Mouse (Mus musculus) heart, embryonic 13.5 days (tissue): ENCODE measurements around the gene Evi5. TPM values are rescaled to one million over a fixed set of nuclear protein-coding genes. Genes with fewer than 3 reads are reported as not detected.

ENCODE experiments used
- ATAC-seq: fragments of 200-750 bp; cut with Nextera tagmentation; 2 replicates; pipeline ENCODE4 v1.8.0; 2017; ENCODE audit warnings: moderate TSS enrichment; ENCODE audit not compliant: insufficient number of reproducible peaks, low FRiP score, low TSS enrichment; ENCODE audit errors: extremely low read depth
- H3K27ac ChIP-seq: fragments of 300-500 bp; sonication (generic); replicated peaks from 2 replicates; pipeline ENCODE4 v1.5.1; 2015; ENCODE audit warnings: moderate library complexity, mild to moderate bottlenecking, inconsistent platforms
- H3K27me3 ChIP-seq: fragments of 300-500 bp; sonication (generic); replicated peaks from 2 replicates; pipeline ENCODE4 v1.6.1; 2015; ENCODE audit warnings: mild to moderate bottlenecking, inconsistent platforms
- H3K36me3 ChIP-seq: fragments of 300-500 bp; sonication (generic); 2 replicates; pipeline ENCODE4 v1.6.1; 2015; ENCODE audit warnings: mild to moderate bottlenecking, inconsistent platforms
- H3K4me1 ChIP-seq: fragments of 300-500 bp; sonication (generic); 2 replicates; pipeline ENCODE4 v1.6.1; 2015; ENCODE audit warnings: inconsistent platforms
- H3K4me2 ChIP-seq: fragments of 300-500 bp; sonication (generic); 2 replicates; pipeline ENCODE4 v1.6.1; 2015; ENCODE audit warnings: inconsistent platforms, mild to moderate bottlenecking, moderate library complexity
- H3K4me3 ChIP-seq: fragments of 300-500 bp; sonication (generic); 2 replicates; pipeline ENCODE4 v1.5.1; 2015; ENCODE audit warnings: moderate library complexity, mild to moderate bottlenecking, inconsistent platforms
- H3K9ac ChIP-seq: fragments of 300-500 bp; sonication (generic); 2 replicates; pipeline ENCODE4 v1.6.1; 2015; ENCODE audit warnings: inconsistent platforms, mild to moderate bottlenecking, moderate library complexity
- H3K9me3 ChIP-seq: fragments of 300-500 bp; sonication (generic); 2 replicates; pipeline ENCODE4 v1.6.1; 2016; ENCODE audit warnings: inconsistent platforms
- WGBS: fragments of 180-500 bp; shearing (Covaris S2); methylation state at CpG from one replicate; pipeline ENCODE4 v1.1.7; 2015; ENCODE audit warnings: mixed read lengths; 5-methylcytosine and 5-hydroxymethylcytosine counted together
- polyA plus RNA-seq: library from polyadenylated mRNA; unstranded; fragments of >200 nt; fragmentation: Nextera tagmentation; extraction: Ambion mirVana; gene quantifications from 2 replicates; pipeline ENCODE4 v1.2.1, GENCODE M21; 2015

The Evi5 gene
- polyA plus RNA-seq: 45.7 and 49.0 TPM in 2 replicates

DNA sequence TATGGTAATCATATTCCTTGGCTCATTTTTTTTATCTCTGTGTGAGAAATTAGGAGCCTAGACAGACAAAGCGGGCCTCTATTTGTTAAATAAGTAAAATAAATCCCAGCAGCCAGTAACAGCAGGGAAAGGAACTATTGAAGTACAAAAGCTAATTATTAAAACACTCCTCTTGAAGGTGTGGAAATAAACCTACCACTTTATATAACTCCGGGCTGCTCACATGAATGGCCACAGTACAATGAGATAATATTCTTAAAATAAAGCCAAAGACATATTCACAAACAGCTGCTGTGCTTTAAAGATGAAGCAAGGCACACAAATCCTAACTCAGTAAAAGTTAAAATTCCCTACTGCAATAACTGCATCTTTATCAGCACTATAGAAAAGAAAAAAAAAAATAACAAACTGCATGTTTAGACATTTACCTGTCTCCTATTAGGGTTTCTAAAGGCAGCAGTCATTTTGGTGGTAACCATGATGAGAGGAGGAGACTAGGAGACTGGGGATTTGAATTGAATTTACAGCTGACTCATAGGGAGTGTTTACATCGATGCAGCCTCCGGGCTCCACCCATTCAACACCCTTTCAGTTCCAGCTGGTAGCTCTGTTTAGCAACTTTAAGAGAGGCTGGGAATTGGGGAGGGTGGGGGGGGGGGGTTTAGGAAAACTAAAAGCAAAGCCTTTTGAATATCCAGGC lies at the start of gene Evi5:
Gene Evi5, minus strand, starts transcription at position 547 of the 700 bp plus-strand sequence.
- WGBS: 32% methylated on average over 4 of the region's 4 CpGs
- Histone ChIP-seq H3K4me2 (peak within 1 kb of the TSS; percentile 62), H3K9me3 (no peaks in the 10 kb centered on the region), H3K4me1 (peaks cover 51% of the 10 kb centered on the region), H3K27me3 (no peaks in the 10 kb centered on the region), H3K36me3 (no peaks in the 10 kb centered on the region), H3K27ac (peak within 1 kb of the TSS; percentile 93), H3K9ac (peak within 1 kb of the TSS; percentile 64), H3K4me3 (peak within 1 kb of the TSS; percentile 39)
- ATAC-seq: no peak

DNA sequence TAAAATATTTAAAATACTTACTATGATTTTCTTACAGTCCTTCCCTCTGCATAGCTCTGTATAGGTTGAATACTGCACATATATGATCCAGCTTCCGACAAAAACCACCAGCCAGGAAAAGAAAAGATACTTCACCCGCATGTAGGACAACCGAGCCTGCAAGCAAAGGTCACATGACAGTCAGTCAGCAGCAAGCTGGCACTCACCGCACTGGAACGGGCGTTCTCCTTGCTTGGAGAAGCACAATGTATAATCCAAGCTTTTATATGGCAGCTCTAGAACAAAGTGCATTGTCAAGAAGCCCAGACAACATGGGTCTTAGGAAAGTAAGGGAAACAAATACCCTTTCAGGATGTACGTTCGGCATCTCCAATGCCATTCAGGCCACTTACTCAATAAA lies 49.7 kb upstream of the Evi5 start:
- Histone ChIP-seq H3K4me3 (no peak overlapping the region), H3K36me3 (no peaks in the 10 kb centered on the region), H3K27ac (no peak overlapping the region), H3K9ac (no peak overlapping the region), H3K27me3 (no peaks in the 10 kb centered on the region), H3K9me3 (no peaks in the 10 kb centered on the region), H3K4me1 (no peaks in the 10 kb centered on the region), H3K4me2 (no peak overlapping the region)
- no peak for ATAC-seq
- WGBS: 77% methylated on average over 8 of the region's 8 CpGs

DNA sequence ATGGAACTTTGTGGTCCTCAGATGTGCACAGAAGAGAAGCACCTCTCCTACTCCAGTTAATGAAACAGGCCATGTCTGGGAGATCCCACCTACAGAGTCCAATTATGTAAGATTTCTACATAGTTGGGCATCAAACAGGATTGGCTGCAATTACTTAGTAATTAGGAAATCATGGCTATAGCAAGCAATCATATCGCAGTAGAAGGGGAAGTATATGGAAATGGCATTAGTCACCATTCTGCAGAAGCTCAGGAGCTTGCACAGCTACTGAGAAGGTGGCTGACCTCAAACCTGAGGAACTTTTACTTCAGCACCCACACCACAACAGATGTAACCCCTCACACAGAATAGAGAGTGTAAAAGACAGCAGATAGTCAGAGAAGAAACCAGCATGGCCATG lies 47.9 kb upstream of the Evi5 start:
- WGBS: 88% methylated on average over 1 of the region's 1 CpGs
- ATAC-seq: no peak

DNA sequence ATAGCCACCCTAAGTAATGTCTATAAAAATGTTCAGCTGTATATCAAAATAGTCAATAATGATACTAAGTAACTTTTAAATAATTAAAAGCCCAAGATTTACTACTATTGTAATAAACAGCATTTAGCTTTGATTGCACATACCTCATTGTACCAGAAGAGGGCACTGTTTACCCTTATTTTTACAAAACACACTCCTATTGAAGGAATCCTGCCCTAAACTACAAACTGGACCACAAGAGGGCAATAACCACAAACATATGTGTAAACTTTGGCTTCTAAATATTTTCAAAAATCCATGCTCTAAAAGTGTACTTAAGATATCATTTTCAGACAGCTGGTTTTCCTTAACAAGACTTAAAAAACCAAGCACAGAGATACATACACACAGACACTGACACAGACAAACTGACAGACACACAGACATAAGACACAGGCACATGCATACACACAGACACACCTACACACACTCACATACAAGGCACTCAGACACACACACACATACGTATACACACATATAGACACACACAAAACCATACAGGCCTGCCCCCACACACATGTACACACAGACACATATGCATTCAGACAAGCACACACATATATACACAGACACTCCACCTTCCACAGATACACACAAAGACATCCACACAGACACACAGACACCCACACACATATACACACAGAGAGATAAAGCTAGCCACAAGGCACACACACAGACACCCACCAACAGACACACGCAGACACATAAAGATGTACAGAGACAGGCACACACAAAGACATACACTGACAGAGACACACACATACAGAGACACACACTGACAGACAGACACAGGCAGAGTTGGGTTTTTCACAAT lies 46.7 kb upstream of the Evi5 start:
- Histone ChIP-seq H3K9me3 (no peaks in the 10 kb centered on the region), H3K36me3 (no peaks in the 10 kb centered on the region), H3K4me2 (no peak overlapping the region), H3K27me3 (no peaks in the 10 kb centered on the region), H3K4me3 (no peak overlapping the region), H3K4me1 (no peaks in the 10 kb centered on the region), H3K27ac (no peak overlapping the region), H3K9ac (no peak overlapping the region)
- ATAC-seq: no peak
- WGBS: 64% methylated on average over 2 of the region's 2 CpGs

More for the DNA sequence above, 47.9 kb upstream of the Evi5 start:
- Histone ChIP-seq H3K9me3 (no peaks in the 10 kb centered on the region), H3K27ac (no peak overlapping the region), H3K36me3 (no peaks in the 10 kb centered on the region), H3K4me3 (no peak overlapping the region), H3K4me1 (no peaks in the 10 kb centered on the region), H3K27me3 (no peaks in the 10 kb centered on the region), H3K9ac (no peak overlapping the region), H3K4me2 (no peak overlapping the region)

DNA sequence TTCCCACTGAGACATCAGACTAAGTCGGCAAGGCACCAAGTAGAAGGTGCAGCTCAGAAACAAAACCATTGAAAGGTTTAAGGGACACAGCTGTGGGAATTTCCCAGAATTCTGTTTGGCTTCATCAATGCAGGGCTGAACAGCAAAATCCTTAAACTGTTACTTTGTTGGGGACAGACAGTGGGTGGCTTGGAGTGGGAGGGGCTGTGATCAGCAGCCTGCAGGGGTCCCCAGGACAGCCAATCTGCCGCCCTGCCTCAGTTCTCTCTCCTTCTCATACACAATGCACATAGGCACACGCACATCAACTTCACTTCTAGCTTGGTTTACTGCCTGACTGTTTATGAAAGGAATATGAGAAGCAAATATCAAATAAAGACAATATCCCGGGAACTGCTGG lies 40.4 kb upstream of the Evi5 start:
- Histone ChIP-seq H3K9me3 (no peaks in the 10 kb centered on the region), H3K4me2 (no peak overlapping the region), H3K27me3 (no peaks in the 10 kb centered on the region), H3K9ac (no peak overlapping the region), H3K27ac (no peak overlapping the region), H3K4me3 (no peak overlapping the region), H3K4me1 (no peaks in the 10 kb centered on the region), H3K36me3 (peaks cover 3% of the 10 kb centered on the region)
- no peak for ATAC-seq
- WGBS: 48% methylated on average over 4 of the region's 4 CpGs

DNA sequence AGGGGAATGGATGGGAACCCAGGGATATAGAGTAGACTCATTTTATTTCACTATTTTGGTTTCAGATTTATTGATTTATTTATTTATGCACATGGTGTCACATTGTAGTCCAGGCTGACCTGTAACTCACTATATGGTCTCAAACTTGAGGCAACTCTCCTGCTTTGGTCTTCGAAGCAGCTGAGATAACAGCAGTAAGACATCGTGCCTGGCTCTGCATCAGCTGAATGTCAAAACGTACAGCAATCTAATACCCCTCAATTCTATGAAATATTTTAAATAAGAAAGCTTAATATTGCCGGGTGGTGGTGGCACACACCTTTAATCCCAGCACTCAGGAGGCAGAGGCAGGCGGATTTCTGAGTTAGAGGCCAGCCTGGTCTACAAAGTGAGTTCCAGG lies 36.1 kb upstream of the Evi5 start:
- H3K4me1 ChIP-seq: no peaks in the 10 kb centered on the region
- ATAC-seq: no peak
- no peaks in the 10 kb centered on the region for H3K27me3 ChIP-seq
- 82% methylated on average over 5 of the region's 5 CpGs for WGBS
- no peaks in the 10 kb centered on the region for H3K9me3 ChIP-seq
- no peak overlapping the region for H3K27ac ChIP-seq
- H3K9ac ChIP-seq: no peak overlapping the region
- no peak overlapping the region for H3K4me2 ChIP-seq
- H3K4me3 ChIP-seq: no peak overlapping the region
- H3K36me3 ChIP-seq: peaks cover 46% of the 10 kb centered on the region

DNA sequence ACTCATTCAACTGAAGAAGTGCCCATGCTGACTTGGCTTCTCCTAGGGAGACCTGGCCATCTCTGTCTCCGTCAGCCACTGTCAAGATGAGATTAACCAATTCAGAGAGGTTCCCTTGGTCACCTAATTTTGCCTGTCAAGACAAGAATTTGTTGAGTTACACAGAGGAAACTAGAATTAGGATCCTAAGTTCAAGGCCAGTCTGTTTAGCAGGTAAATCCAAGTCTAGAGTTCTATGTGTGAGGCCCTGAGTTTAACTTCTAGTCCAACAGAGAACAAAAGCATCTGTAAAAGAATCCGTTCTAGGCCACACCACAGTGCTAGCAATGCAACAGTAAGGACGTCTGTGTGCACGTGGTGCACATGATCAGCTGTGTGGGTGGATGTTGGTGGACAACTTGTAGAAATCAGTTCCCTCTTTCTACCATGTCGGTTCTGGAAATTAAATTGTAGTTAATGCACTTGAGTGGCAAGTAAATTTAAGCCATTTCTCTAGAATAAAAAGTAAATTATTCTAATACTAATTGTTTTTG lies 35.2 kb upstream of the Evi5 start:
- no peak overlapping the region for H3K9ac ChIP-seq
- H3K36me3 ChIP-seq: peaks cover 54% of the 10 kb centered on the region
- ATAC-seq: no peak
- no peak overlapping the region for H3K27ac ChIP-seq
- no peak overlapping the region for H3K4me2 ChIP-seq
- H3K4me3 ChIP-seq: no peak overlapping the region
- H3K27me3 ChIP-seq: no peaks in the 10 kb centered on the region
- no peaks in the 10 kb centered on the region for H3K9me3 ChIP-seq
- WGBS: 64% methylated on average over 5 of the region's 5 CpGs
- H3K4me1 ChIP-seq: no peaks in the 10 kb centered on the region

DNA sequence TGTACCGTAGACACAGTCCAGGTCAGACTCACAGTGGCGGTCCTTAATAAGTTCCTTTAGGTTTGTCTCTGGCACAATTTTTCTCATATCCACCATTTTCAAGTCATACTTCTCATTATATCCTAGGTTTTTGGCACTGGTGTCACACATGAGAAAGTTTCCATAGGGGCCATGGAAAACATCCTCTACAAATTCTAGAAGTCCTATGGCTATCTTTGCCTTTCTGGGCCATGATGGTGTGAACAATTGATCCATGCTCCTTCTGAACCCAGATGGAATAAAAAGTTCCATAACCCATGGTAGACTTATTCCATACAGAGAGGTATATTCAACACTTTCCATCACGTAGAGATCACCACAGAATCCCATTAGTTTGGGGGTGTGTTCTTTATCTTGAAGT lies 34.8 kb upstream of the Evi5 start:
- H3K4me3 ChIP-seq: no peak overlapping the region
- H3K27ac ChIP-seq: no peak overlapping the region
- H3K9ac ChIP-seq: no peak overlapping the region
- H3K4me1 ChIP-seq: no peaks in the 10 kb centered on the region
- H3K9me3 ChIP-seq: no peaks in the 10 kb centered on the region
- 84% methylated on average over 3 of the region's 3 CpGs for WGBS
- H3K4me2 ChIP-seq: no peak overlapping the region
- H3K36me3 ChIP-seq: peaks cover 59% of the 10 kb centered on the region
- no peaks in the 10 kb centered on the region for H3K27me3 ChIP-seq
- no peak for ATAC-seq

DNA sequence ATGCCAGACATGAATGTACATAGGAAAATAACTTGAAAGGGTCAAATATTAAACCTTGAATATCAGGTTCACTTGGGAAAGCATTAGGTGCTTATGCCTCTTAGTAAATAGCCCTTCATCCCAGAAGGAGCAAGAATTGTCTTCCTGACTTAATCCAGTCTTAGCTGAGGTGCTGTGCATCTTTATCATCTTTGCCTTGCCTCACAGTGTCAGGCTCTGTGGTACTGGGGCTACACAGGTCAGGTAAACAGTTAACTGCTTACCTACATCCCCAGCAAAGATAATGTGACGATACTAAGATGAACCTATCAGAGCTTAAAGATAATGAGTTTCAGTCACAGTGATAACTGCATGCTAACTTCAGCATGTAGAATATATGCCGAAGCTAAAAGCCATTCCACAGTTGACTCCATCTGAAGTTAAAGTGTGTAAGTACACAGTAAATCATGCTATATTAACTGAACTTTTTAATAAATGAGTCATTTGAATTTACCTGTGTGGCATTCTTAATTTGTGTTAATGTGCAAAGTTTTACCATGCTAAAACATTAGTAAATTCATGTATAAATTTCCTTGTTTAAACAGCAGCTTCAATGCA lies 33.7 kb upstream of the Evi5 start:
- Histone ChIP-seq H3K4me3 (no peak overlapping the region), H3K9ac (no peak overlapping the region), H3K4me2 (no peak overlapping the region), H3K9me3 (no peaks in the 10 kb centered on the region), H3K27me3 (no peaks in the 10 kb centered on the region), H3K27ac (no peak overlapping the region), H3K4me1 (no peaks in the 10 kb centered on the region), H3K36me3 (peaks cover 70% of the 10 kb centered on the region)
- ATAC-seq: no peak
- 57% methylated on average over 2 of the region's 2 CpGs for WGBS

DNA sequence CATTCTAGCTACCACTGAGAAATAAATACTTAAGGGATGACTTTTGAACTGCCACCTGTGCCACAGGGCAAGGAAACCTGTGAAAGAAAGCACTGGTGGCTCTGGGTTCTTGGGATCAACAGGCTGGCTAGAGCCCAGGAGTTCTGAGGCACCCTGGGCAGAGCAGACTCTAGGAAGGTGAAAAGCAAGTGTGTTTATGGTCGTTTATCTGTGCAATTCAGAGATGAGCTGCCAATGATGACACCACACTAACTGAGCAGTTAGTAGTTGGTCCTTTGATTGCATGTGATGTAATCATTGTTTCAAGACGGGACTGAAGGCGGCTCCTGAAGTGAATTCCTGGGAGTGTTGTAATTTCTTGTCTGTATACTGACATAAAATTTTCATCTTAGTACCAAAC lies 29.4 kb upstream of the Evi5 start:
- Histone ChIP-seq H3K9ac (no peak overlapping the region), H3K4me3 (no peak overlapping the region), H3K36me3 (peaks cover 75% of the 10 kb centered on the region), H3K4me2 (no peak overlapping the region), H3K27ac (no peak overlapping the region), H3K27me3 (no peaks in the 10 kb centered on the region), H3K9me3 (no peaks in the 10 kb centered on the region), H3K4me1 (peaks cover 15% of the 10 kb centered on the region)
- 75% methylated on average over 3 of the region's 3 CpGs for WGBS
- ATAC-seq: no peak

DNA sequence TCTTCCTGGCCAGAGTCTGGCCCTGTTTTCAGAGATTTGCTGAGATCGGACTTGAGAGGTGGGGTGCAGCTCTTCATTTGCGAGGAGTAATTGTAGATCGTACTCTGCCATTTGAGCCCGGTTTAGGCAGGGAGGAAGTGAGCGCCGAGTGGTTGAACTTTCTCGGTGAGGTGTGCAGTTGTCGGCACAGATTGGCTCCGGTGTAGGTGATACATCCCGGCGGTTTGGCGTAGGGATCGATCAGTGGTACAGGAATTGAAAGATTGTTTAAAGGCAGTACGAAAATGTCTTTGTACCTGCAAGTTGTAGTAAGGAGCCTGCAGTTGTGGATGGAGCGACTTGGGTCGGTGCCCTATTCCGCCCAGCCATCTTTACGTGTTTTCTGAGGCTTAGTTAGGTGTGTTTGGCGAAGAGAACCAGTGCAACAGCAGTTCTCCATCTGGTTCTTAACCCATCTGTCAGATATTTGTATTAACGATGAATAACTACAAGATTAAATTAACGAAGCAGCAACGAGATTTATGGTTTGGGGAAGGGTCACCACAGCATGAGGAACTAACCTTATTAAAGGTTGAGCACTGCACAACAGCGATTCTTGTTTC lies 26.2 kb upstream of the Evi5 start:
- Histone ChIP-seq H3K27me3 (0 out of 2 replicates have a peak, but pooled peaks cover 4% of the 10 kb centered on the region), H3K4me3 (peak overlapping the region; percentile 90), H3K9me3 (no peaks in the 10 kb centered on the region), H3K4me2 (peak overlapping the region; percentile 80), H3K36me3 (peaks cover 43% of the 10 kb centered on the region), H3K9ac (peak overlapping the region; percentile 98), H3K4me1 (peaks cover 15% of the 10 kb centered on the region), H3K27ac (peak overlapping the region; percentile 85)
- under 1% methylated on average over 23 of the region's 23 CpGs for WGBS
- ATAC-seq: no peak
